Mouse (Mus musculus) olfactory bulb, adult 2 months (tissue): Measurements from ENCODE around the gene Gm10309.

ENCODE experiments used
- CTCF ChIP-seq: fragments of 200-500 bp; IDR thresholded peaks from 2 replicates; pipeline ENCODE4 v1.5.1; 2012; ENCODE audit warnings: low read depth, mild to moderate bottlenecking, low read length, moderate library complexity; ENCODE audit not compliant: insufficient read depth
- POLR2A ChIP-seq: fragments of 200-500 bp; IDR thresholded peaks from 2 replicates; pipeline ENCODE4 v1.6.1; 2012; ENCODE audit warnings: mild to moderate bottlenecking, low read depth, low read length, moderate library complexity; ENCODE audit not compliant: insufficient read depth

DNA sequence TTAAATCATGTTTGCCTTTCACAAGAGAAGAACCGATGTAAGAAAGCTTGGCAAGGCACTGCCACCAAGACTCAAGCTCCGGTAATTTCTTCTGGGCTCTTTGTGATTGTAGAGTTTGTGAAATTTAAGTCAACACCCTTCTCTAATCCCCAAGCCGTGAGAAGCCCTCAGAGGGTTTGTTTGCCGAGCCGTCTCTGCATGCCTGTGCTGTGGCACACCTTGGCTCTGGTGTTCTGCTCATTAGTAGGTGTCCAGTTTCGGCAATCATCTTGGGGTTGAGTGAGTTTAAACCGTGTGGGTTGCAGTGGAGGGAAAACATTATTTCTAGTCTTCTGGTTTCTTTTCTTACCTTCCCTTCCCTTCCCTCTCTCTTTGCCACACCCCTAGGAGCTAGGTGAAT is 21.0 kb upstream of the Gm10309 start:
- no peak for TF ChIP-seq POLR2A
- no peak for TF ChIP-seq CTCF
